20 mouse cellular contexts compared by ENCODE assay signal in the genomic region with DNA sequence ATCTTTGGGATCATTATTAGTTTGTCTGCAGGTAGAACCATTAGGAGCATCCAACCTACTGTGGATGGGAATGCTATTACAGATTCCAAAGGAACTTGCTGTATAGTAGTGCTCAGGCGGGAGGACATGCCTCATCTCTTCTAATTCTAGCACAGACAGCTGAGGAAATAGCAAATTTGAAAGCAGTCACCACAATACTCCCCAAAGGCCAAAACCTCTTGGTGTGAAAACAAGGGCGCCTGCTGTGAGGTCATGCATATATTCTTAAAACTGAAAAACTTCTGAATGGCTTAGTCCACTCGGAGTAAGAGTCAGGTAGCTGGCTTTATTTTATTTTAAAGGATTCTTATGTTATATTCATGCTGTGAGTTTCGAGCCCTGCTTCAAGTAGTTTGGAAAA. TPM values are rescaled to one million over a fixed set of nuclear protein-coding genes. Genes with fewer than 3 reads are reported as not detected.
"Had no signal": no experiment of that assay in that cellular context is flagged by ENCODE, and none has a peak within 500 bp of the region (broad histone marks: within the 10 kb centered on the region; RNA-seq: fewer than 3 reads in every experiment).

No protein-coding gene starts in this region.

- H3K4me1 ChIP-seq: intestine, embryonic 15.5 days; kidney, embryonic 15.5 days; lung, embryonic 15.5 days; midbrain, embryonic 13.5 days; stomach, embryonic 15.5 days had no signal

- H3K27ac ChIP-seq: intestine, embryonic 15.5 days; kidney, embryonic 15.5 days; left cerebral cortex, adult 2 months; liver, embryonic 14.5 days; lung, embryonic 15.5 days; midbrain, embryonic 13.5 days; stomach, embryonic 15.5 days had no signal

- H3K27me3 ChIP-seq: intestine, embryonic 15.5 days; kidney, embryonic 15.5 days; lung, embryonic 15.5 days; midbrain, embryonic 13.5 days; stomach, embryonic 15.5 days had no signal

- ATAC-seq: intestine, embryonic 15.5 days; midbrain, embryonic 13.5 days; midbrain, embryonic 16.5 days had no signal

- H3K9ac ChIP-seq: intestine, embryonic 15.5 days; kidney, embryonic 15.5 days; liver, embryonic 14.5 days; lung, embryonic 15.5 days; midbrain, embryonic 13.5 days; stomach, embryonic 15.5 days had no signal

- H3K9me3 ChIP-seq: intestine, embryonic 15.5 days; kidney, embryonic 15.5 days; lung, embryonic 15.5 days; midbrain, embryonic 13.5 days; stomach, embryonic 15.5 days had no signal

- DNase-seq: kidney, adult 11 months; kidney, adult 8-10 months; kidney, postnatal 10 days; kidney, postnatal 36 days; layer of hippocampus, postnatal 36 days; lung, adult 18-20 months; lung, postnatal 10 days; lung, postnatal 36 days; thymus, adult 18-20 months; thymus, postnatal 36 days had no signal

- H3K36me3 ChIP-seq: intestine, embryonic 15.5 days; kidney, embryonic 15.5 days; lung, embryonic 15.5 days; midbrain, embryonic 13.5 days; stomach, embryonic 15.5 days had no signal

- H3K4me2 ChIP-seq: intestine, embryonic 15.5 days; kidney, embryonic 15.5 days; liver, embryonic 11.5 days; lung, embryonic 15.5 days; midbrain, embryonic 13.5 days; stomach, embryonic 15.5 days had no signal

- H3K4me3 ChIP-seq: intestine, embryonic 15.5 days; kidney, embryonic 15.5 days; left cerebral cortex, adult 2 months; lung, embryonic 15.5 days; midbrain, embryonic 13.5 days; myocyte; stomach, embryonic 15.5 days had no signal

RNA-seq across cellular contexts. Expression of a gene that starts 16.9 kb away (rescaled TPM):
- polyA plus RNA-seq: liver, embryonic 11.5 days had no signal
